Mouse (Mus musculus) olfactory bulb, adult 2 months (tissue): Measurements from ENCODE around the gene Klhl6.

Experiments used
- CTCF ChIP-seq: fragments of 200-500 bp; IDR thresholded peaks from 2 replicates; pipeline ENCODE4 v1.5.1; 2012; ENCODE audit warnings: low read depth, mild to moderate bottlenecking, low read length, moderate library complexity; ENCODE audit not compliant: insufficient read depth
- POLR2A ChIP-seq: fragments of 200-500 bp; IDR thresholded peaks from 2 replicates; pipeline ENCODE4 v1.6.1; 2012; ENCODE audit warnings: mild to moderate bottlenecking, low read depth, low read length, moderate library complexity; ENCODE audit not compliant: insufficient read depth

GRCm38 (mm10) chr16:19957051-19957450 lies 25.8 kb downstream of the Klhl6 start:
- TF ChIP-seq POLR2A: no peak
- no peak for TF ChIP-seq CTCF
